Mouse (Mus musculus): ENCODE data around the gene Ppt2.

DNA sequence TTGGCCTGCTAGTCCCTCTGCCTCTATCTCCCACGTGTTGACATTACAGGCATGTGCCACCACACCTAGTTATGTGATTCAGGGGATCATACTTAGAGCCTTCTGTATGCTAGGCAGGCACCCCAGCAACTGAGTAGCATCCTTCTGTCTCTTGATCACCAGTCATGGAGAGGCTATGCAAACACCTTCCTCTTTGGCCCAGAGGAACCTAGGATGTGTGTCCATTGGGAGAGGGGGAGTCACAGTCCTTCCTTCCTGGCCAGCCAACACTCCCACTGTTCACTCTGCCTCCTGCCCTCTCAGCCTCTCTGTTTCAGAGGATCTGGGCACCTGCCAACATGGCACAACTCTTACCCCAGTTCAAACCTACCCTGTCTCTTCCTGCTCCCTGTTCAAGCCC is 35.2 kb upstream of the Ppt2 start:
- TF ChIP-seq CTCF (IDR thresholded peaks at IDR 0.05; ENCODE audit: control insufficient read depth, insufficient read depth, insufficient replicate concordance, low read depth, low read length): no peak
- TF ChIP-seq POLR2A (IDR thresholded peaks at IDR 0.05; ENCODE audit: control insufficient read depth, low read depth, low read length): no peak

Data from testis, adult 2 months (tissue).